Mouse (Mus musculus) spleen, postnatal 4 days (tissue): Measurements from ENCODE around the gene Synpo2l.
A peak's percentile ranks its signal among the peaks of the same experiment; 100 is the strongest.
"Not testable (repeated sequence)": the region's sequence is repeated elsewhere in the genome, so short reads cannot be mapped to it uniquely, and the experiment has no call there.

ENCODE experiments used
- DNase-seq, 2 experiments: peaks; one replicate each; pipeline ENCODE4 v3.0.0; 2022; ENCODE audit warnings: low spot score in 2 of 2

The Synpo2l gene

DNA sequence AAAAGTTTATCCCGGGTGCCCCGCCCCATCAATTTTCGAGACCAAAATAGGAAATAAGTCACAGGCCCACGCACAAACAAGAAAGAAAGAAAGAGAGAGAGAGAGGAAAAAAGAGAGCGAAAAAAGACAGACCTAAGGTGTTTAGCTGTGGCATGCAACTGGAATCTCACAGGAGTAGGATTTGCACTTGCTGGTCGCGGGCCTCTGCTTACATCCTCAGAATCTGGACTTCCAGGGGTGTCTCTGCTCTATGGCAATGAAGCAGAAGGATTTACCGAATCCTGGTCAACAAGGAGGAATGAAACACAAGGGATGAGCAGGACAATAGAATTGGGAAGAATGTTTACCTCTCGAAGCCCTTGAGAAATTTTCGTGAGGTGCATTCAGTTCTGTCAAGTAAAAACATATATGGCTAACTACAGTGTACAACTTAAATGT lies 26.7 kb downstream of the Synpo2l start:
- no peak for DNase-seq

DNA sequence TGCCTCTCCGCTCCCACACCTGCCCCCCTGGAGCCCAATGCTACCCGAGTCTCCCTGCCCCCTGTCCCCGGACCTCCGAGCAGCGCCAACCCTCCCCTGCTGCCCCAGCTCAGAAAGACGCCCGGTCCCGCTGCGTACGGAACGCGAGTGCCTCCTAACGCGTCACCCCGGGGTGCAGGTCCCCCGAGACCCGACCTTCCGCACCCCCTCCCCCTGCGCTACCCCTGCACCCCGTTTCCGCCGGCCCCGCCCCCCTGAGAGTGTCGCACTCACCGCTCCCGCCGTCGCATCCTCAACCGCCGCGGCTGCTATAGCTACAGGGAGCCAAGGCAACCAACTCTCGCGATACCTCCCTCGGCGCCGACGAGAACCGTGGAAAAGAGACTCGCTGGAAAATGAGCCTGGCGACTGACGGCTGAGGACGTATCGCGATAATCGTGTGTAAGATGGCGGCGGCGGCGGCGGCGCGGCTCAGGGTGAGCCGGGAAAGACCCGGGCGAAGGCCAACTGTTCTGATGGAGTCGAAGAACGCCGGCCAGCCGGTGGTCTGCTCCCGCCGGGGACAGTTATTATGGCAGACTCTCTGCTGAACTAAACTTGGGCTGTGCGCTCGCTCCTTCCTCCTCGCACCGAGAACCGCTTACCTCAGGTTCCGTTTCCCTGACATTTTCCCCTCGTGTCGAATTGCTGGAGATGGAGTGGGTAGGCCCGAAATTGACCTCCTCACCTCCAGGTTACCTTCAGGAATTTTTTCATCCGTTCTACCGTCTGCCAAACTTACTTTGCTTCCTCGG lies 27.3 kb downstream of the Synpo2l start, which contains the start of gene Usp54:
TSS of gene Usp54 (minus strand) at position 420 of the 794 bp plus-strand sequence.
- DNase-seq, result peak; percentile 98 to 99

DNA sequence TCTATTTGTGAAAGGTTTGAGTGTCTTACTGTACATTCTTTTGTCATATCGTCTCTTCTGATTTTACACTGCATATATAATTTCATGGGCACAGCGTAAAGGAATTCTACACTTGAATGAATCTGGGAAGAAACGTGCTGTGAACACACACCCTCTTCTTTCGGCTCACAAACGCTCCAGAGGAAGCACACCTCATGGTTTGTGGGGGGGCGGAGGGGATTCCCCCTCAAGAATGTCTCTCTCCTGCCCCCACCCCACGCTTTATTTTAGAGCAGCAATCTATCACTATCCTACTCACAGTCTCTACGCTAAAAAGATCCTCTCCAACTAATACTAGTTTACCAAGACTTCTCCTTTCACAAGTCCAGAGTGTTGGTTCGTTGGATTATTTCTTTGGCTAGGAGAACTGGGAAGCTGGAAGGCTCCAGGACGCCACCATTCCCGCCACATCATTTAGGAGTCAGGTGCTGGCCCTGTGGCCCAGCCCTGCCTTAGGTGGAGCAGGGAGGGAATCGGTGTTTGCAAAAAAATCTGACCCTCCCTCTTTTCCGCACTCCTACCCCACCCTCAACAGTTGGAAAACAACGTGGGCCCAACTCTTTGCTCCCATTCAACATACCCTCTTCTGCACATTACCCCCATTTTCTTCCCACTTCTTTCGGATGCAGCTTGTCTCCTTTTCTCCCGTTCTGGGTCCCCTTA lies 28.1 kb downstream of the Synpo2l start:
- DNase-seq, result peak in 1 of 2 experiments; percentile 29

DNA sequence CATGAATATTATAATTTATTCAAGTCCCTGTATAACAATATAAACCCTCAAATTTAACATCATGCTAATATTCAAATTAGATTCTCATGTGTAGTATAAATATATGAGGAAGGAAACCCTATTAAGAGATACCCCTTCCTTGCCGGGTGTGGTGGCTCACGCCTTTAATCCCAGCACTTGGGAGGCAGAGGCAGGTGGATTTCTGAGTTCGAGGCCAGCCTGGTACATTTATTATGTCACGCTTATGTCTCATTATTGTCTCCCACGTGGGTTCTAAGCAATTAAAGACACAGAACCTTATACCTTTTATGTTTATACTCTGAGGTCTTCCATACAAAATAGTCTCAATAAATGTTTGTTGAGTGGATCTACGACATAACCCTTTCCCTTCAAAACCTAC lies 29.5 kb downstream of the Synpo2l start:
- no peak for DNase-seq

DNA sequence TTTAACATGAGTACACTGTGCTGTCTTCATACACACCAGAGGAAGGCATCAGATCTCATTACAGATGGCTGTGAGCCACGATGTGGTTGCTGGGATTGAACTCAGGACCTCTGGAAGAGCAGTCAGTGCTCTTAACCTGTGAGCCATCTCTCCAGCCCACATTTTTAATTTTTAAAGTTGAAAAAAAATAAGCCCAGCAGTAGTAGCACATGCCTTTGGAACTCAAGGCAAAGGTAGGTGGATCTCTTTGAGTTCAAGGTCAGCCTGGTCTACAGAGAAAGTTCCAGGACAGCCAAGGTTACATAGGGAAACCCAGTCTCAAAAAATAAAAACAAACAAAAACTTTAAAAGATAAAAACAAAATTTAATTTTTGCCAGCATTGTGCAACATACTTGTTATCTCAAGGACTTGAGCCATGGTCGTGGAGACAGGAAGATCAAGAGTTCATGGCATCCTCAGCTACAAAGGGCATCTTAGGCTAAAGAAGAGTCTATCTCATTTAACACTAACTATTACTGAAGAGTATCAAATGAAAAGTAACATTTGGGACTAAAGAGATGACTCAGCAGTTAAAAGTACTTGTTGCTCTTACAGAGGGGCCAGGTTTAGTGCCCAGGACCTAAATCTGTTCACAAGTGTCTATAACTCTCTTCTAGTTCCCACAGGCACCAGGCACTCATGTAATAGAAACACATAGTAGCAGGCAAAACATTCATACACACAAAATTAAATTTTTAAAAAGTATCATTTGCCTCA lies 30.2 kb downstream of the Synpo2l start:
- DNase-seq, result no peak

DNA sequence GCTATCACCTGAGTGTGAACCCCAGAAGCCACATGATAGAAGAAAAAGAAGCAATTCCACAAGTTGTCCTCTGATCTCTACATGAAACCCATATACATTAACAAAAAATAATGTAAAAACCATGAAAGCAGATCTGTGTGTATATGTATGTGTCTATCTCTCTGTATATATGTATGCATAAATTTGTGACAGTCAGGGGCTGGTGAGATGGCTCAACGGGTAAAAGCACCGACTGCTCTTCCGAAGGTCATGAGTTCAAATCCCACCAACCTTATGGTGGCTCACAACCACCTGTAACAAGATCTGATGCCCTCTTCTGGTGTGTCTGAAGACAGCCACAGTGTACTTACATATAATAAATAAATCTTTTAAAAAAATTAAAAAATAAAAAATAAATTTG lies 31.2 kb downstream of the Synpo2l start:
- DNase-seq, result not testable (repeated sequence)

DNA sequence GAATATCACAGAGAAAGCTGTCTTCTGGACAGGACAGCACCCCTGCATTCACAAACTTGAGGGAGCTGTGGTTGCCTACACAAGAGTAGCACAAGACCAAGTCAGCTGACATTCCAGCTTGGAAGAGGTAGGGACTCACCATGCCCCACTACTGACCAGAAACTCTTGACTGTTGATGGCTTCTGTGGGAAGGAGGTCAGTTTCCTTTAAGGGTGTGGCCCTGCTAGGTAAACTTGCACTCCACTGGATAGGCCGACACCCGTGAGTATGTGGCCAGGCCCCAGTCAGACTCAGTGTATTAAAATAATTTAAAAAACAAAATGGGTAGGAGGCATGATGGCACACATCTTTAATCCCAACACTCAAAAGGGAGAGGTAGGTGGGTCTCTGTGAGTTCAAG lies 32.6 kb downstream of the Synpo2l start:
- DNase-seq, result no peak

DNA sequence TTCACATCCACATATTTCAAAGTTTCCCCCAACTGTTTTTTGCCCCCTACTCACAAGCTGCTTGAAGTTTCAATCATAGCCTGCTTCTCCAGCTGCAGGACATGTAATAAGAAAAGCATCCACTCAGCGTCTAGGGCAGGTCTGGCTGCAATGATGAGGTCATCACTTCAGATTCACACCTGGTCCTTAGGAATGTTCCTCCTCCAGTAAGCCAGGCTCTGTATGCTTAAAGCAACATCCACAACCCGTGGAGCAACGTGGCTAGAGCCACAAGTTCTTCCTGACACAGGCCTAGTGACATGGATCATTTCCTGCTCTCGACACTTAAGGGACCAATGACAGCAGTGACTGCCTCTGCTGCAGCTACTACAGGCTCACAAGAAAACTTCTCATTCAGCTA lies 36.9 kb downstream of the Synpo2l start:
- no peak for DNase-seq

DNA sequence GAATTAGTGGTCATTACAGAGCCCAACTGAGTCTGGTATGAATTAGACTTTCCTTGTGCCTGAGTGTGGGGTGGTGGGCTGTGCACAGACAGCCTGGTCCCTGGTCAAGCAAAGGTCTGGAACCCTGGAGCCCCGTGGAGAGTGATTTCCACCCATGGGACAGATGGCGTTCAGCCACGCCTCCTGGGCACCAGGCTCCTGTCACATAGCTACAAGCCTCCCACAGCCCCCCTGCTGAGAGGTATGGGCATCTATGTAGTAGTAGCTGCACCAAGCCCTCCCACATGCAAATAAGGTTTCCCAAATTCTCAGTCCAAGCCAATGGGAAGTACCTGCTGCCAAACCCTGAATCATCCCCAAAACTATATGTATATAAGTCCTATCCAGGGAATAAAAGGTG lies 41.2 kb downstream of the Synpo2l start:
- no peak for DNase-seq

DNA sequence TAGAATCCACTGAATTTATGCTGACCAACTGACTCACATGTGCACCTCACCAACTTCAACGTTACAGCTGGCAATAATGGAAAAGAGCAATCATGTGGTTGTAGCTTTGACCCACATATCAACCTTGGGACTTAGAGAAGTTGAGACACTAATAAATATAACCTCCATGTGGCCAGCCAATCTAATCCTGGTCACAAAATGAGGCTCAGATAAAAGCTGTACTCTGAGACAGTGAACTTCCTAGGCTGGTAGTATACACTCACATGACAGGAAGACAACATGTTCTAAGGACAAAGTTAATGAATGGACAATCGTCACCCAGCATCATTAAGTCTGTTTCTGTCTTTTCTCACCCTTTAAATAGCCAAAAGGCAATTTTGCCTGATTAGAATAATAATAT lies 41.7 kb downstream of the Synpo2l start:
- DNase-seq, result no peak

DNA sequence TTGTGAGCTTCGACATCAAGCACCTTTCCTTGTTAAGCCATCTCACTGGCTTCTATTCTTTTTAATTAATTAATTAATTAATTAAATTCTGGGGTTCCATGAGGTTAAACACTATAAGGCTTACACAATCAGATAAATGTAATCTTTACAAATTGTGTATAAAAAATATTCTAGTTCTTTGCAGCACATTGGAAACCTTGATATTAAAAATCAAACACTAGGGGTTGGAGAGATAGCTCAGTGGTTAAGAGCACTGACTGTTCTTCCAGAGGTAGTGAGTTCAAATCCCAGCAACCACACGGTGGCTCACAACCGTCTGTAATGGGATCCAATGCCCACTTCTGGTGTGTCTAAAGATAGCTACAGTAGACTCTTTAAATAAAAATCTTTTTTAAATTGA lies 45.2 kb downstream of the Synpo2l start:
- DNase-seq, result no peak

DNA sequence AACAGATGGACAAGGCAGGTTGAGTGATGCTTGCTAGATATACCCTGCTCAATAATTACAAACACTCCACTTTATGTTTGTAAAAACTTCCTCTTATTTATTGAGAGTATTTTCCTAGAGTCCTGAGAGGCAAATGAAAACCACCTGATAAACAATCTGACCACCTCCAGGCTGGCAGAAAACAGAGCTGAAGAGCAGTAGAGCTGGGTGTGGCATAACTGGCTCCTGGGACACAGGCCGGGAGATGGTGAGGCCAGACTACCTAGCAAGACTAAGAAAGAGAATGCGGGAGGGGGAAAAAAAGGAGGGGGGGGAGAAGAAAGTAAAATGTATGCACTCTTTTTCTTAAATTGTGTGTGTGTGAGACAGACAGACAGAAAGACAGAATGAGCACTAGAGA lies 45.7 kb downstream of the Synpo2l start:
- DNase-seq, result no peak

DNA sequence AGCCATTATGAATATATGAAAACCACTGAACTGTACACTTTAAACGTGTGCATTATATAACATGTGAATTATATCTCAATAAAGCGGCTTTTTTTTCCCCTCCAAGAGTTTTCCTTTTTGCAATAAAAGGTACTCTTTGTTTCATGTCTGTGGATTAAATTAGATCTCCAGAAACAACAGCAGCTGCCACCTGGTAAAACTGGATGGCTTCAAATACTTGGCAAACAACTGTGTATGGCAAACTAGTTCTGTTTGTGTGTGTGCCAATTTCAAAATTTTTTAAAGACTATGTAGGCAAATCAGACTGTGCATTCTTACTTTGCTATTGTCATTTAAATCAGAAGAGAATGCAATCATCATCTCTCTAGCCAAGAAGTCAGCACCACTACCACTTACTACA lies 46.3 kb downstream of the Synpo2l start:
- no peak for DNase-seq

DNA sequence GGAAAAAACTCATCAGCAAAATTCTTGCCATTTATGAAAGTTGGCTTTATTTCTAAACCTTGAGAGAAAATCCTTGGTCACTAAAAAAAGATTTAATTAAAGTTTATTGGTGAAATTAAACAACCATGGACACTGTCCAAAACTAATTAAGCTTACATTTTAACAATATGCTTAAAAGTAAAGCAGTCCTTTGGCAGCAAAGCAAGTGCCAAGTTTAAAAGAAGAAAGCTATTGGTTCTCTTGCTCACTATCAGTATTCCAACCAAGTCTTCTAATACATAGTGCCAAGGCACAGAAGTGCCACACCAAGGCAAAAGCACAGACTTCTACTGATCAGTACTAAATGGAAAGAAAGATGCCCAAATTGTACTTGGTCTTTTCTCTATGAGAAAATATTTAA lies 49.0 kb downstream of the Synpo2l start:
- DNase-seq, result no peak

DNA sequence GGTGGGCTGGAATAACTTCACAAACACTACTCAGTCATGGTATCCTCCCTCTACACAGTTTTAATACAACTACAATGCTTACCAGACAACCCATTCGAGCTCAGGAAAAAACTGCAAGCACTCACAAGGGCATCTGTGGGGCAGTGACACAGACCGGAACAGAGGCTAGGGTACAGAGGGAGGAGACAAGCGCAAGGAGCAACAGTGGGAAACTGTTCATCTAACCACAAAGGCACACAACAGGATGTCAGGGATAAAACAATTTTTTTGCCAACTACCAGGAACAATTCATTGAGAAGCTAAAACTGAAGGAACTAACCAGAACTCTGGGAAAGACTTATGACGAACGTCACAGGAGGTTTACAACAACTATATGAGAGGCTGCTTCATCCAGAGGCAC lies 49.9 kb downstream of the Synpo2l start:
- no peak for DNase-seq

DNA sequence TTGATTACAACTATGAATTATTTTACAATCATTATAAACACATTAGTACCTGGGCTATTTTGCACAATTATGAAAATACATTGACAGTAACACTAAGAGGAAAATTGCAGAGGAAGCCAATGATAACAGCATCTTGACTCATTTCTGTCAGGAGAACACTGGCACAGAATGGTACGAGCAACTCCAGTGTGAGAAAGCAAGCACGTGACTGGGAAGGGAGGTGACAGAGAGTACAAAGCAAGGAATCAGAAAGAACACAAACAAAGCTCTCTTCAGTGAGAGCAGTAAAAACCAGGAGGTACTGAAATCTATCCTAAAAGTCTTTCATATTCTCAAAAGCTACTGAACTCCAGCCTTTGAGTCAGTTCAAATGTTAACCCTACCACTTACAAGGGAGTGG lies 51.7 kb downstream of the Synpo2l start:
- DNase-seq, result no peak

DNA sequence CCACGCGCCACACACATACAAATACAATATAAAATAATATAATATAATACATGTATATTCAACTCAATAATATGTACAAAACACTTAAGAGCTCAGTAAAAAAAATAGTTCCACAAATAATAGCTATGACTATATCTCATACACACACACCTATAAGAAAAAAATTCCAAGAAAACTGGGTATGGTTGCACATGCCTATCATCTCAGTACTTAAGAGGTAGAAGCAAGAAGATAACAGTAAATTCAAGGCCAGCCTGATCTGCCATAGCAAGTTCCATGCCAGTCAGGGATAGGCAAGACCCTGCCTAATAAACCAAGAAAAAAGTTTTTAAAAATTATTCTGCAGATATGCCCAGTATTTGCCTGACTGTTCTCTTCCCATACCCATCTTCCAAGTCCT lies 53.1 kb downstream of the Synpo2l start:
- DNase-seq, result no peak

DNA sequence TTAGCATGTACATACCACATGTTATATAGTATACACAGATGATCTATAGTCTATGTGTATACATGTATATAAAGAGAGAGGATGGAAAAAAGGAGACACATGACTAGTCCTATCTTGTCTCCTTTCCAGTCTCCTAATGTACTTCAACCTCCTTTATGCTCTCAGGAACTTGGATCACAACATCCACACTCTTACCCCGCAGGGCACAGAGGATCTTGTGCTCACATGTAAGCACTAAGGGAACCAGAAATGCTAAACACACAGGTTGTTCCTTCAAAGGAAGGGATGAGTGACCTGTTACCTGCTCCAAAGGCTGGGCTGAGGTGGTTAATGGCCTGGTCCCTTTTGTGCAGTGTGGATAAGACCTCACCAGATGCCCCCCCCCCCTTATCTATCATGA lies 55.3 kb downstream of the Synpo2l start:
- DNase-seq, result no peak

DNA sequence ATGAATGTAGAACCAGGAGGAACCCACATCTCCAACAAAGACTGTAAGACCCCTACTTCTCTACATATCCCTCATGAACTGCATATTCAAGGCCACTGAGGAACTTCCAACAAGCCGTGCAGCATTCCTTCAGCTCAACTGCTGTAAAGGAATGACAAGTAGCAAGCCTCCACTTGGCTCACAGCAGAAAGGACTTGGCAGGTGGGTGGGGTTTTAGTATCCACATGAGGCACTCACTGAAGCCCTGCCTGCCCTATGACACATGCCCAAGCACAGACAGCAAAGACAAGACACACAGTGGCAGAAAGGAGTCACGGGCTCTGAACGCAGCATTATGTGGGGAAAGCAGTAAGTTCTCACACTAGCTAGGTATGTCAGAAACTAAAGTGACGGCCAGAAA lies 58.0 kb downstream of the Synpo2l start:
- no peak for DNase-seq

DNA sequence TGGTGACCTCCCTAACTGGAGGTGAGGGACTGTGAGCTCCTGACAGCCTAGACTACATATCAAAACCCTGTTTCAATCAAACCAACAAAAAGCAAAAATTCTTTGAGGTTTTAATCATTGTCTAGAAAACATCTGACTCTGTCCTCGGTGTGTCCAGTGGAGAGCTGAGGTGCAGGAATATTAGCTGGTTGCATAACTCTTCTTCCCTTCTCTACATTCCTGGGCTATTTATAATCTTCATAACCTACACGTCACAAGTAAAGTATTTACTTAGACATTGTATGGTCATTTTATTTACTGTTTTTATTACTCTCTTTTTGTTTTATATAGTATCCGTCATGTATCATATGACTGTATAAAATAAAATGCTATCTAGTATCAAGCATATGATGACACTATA lies 58.6 kb downstream of the Synpo2l start:
- DNase-seq, result no peak
